Mouse (Mus musculus) layer of hippocampus, postnatal 14 days (tissue): ENCODE data around the gene 4932438A13Rik. TPM values are rescaled to one million over a fixed set of nuclear protein-coding genes. Genes with fewer than 3 reads are reported as not detected.

Experiments
- DNase-seq, 2 experiments: peaks; one replicate each; pipeline ENCODE4 v3.0.0; 2021 to 2022; ENCODE audit warnings: low spot score in 2 of 2, mixed read lengths in 1 of 2
- long read RNA-seq, 2 experiments: library from polyadenylated mRNA; stranded (forward); transcript quantifications; one replicate each; pipeline ENCODE4 v2.0.0; 2021
- total RNA-seq, 2 experiments: library from RNA; stranded (reverse); gene quantifications; 2 replicates each; pipeline ENCODE4 v1.2.3; 2021

Gene 4932438A13Rik
- total RNA-seq, result 100 to 1,000 TPM in 1 of 2 experiments, 10 to 100 TPM in 1; 92.2 to 106 TPM
- long read RNA-seq, experiment 1, partial matches to known transcripts, result 6 of 8 reads
- long read RNA-seq, experiment 1, other reads (novel, unspliced or antisense), result 1 of 8 reads
- long read RNA-seq, experiment 2, partial matches to known transcripts, result 1 of 2 reads
- long read RNA-seq, experiment 2, other reads (novel, unspliced or antisense), result 1 of 2 reads

DNA sequence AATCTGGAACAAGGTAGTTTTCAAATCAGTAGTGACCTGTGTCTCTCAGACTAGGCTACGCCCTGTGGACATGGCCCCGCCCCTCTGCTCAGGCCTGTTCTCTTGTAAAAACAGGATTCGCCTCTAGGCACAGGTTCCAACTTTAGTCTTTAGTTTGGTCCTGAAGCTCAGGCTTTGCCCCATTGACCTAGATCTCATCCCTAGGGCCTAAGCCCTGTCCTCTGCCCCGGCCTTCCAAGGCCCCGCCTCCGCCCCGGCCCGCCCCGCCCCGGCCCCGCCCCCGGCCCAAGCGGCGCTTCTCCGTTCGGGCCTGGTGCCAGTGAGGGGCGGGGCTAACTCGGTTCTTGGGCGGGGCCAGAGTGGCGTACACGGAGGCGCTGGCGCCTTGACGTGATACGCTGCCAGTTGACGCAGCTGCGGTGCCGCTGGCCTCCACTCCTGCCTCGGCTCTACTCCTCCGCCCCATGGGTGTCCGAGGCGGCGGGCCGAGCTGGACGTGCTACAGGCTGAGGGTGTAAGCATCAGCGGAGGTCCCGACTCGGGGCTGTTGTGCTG, at the start of gene 4932438A13Rik:
TSS of gene 4932438A13Rik (plus strand) at position 384 of the 555 bp plus-strand sequence.
- peak; percentile 96 to 97 for DNase-seq

GRCm38 (mm10) chr3:36816633-36817032, 46.3 kb upstream of the 4932438A13Rik start:
- no peak for DNase-seq

GRCm38 (mm10) chr3:36819402-36819801, 43.5 kb upstream of the 4932438A13Rik start:
- DNase-seq, result no peak

- no peak for DNase-seq
These were observed 41.9 kb upstream of the 4932438A13Rik start for GRCm38 (mm10) chr3:36821037-36821436.

GRCm38 (mm10) chr3:36825098-36825497, 37.8 kb upstream of the 4932438A13Rik start:
- no peak for DNase-seq

DNA sequence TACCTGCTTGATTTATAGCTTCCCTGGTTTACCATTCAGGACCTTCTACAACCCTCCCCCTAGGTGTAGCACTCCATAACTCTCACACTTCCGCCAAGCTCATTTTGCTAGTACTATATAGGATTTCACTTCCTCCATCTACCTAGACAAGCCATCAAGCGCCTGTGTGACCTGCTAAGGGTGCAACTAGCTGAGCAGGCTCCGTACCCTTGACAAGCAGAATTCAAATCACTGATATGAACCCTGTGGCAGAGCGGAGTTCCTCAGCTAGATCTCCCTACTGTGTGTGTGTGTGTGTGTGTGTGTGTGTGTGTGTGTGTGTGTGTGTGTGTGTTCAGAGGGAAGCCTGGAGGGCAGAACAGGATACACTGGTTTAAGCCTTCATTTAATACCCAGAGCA, 37.4 kb upstream of the 4932438A13Rik start:
- no peak for DNase-seq

DNA sequence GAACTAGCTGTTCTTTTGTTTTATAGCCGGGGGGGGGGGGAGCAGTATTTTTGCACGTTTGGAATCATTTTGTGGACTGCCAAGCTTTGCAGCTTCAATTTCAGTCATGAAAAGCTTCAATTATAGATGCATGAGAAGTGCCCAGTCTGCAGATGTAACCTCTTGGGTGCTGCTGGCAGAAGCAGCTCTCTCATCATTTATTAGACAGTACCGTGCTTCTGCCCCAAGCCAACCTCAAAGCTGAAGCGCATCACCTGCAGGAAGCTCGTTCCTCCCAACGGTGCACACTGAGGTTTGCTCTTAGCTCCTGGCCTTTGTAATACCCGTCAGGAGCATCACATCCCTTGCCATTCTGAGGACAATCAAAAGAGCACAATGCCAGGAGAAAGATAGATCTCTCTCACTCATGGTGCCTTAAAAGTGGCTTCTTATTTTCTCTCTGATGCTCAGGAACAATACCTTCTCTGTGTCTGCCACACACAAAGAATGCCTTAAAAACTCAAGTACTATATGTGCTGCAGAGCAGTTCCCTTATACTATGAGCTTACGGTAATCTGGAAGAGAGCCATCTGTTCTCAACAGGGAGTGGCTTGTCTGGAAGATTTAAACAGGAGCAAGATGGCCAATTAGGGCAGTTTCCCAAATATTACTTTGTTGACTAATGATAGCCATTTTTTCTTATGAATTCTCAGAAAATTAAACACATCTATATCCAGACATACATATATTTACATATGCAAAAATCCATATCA, 35.5 kb upstream of the 4932438A13Rik start:
- peak; percentile 11 for DNase-seq

DNA sequence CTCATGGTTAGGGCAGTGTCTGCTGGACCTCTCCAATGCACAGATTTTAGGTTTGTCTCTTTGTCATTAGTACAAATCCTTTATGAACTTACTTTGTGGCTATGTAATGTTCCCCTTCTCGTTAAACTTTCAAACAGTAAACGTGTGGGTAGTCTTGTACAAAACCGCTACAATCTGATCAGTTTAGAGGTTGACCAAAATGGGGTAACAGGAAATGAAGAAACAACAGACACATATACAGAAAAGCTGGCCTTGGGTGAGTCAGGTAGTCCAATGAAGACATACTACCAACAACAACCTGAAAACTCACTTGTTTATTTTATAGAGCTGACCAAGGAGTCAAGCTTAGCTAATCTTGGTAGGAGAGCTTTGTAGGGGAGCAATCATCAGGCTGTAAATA, 32.7 kb upstream of the 4932438A13Rik start:
- no peak for DNase-seq

DNA sequence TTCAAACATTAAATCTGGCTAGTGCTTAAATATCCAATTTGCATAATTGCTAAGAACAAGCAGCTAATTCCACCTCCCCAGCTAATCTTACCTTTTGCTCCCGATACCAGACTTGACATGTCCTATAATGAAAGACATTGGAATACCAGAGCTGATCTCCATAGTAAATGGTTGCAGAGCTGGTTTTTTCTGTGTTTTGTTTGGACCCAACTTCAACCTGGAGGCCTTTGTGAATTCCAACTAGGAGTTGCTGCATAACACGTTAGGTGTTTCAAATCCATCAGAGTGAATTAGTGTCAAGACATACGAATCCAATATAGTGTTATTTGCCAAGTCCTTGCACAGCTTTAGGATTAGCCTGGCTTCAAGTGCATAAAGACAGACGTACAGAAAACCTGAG, 28.5 kb upstream of the 4932438A13Rik start:
- DNase-seq, result no peak

DNA sequence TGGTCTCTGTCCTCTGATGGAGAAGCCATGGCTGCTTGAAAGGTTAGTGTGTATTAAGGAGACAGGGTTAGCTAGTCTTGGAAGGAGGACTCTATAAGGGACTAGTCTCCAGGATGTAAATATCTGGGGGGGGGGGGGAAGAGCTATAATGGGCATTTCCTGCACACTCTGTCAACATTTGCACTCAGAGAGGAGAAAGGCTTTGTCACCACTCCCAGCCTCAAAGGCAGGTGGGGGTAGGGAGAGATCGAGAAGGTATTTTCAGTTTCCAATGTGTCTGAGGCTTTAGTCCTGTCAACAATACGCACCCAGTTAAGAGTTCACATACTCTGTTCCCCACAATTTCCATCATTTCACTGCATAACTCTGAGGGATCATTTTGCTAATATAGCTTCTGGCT, 28.1 kb upstream of the 4932438A13Rik start:
- DNase-seq, result no peak

GRCm38 (mm10) chr3:36835525-36836203, 27.2 kb upstream of the 4932438A13Rik start:
- peak; percentile 11 to 19 for DNase-seq

GRCm38 (mm10) chr3:36836833-36837232, 26.1 kb upstream of the 4932438A13Rik start:
- no peak for DNase-seq

- DNase-seq, result peak; percentile 30 to 57
These were observed 22.0 kb upstream of the 4932438A13Rik start for GRCm38 (mm10) chr3:36840650-36841555.

- no peak for DNase-seq
These were observed 9.0 kb upstream of the 4932438A13Rik start for GRCm38 (mm10) chr3:36853733-36854440.

GRCm38 (mm10) chr3:36861411-36862410, 1.2 kb upstream of the 4932438A13Rik start:
- no peak for DNase-seq

DNA sequence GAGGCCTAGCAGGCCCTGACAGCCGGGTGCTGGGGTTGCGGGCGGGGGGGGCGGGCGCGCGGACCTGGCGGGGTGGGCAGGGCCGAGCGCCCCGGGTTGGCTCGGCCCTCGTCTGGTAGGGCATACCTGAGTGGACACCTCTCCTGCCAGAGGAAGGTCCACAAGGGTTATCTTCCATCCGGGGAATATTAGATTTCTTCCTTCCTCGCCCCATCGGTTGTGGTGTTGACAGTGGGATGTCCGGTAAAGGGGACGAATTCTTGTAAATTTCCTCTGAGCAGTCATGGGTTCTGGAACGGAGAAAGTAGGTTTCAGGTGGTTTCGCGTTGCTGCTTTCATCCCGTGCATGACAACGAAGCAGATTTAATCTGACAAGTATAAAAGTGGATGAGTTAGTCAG, 523 bp downstream of the 4932438A13Rik start:
- DNase-seq, result peak in 1 of 2 experiments; percentile 7

DNA sequence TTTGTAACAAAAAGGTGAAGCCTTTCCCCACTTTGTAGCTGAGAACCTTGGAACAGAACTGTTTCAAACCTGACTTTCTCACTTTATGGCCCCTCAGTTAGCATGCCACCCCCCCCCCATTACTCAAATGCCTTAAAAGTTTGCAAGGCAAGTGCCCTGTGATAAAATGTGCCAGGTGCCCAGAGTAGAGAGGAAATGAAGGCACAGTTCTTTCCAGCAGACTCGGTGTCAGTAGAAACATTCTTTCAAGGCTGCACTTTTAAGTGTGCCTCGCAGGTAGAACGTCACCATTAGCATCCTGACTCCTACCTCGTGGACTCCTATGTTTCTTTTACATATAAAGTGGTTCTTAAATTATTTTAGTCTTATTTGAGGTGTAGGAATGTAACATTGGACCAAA, 977 bp downstream of the 4932438A13Rik start:
- no peak for DNase-seq

GRCm38 (mm10) chr3:36864466-36864865, 1.6 kb downstream of the 4932438A13Rik start:
- no peak for DNase-seq

GRCm38 (mm10) chr3:36905372-36905771, 42.5 kb downstream of the 4932438A13Rik start:
- no peak for DNase-seq
